Mouse (Mus musculus) limb, embryonic 11.5 days (tissue): ENCODE measurements around the gene Cer1. TPM values are rescaled to one million over a fixed set of nuclear protein-coding genes. Genes with fewer than 3 reads are reported as not detected.

Source experiments
- ATAC-seq: fragments of 200-750 bp; cut with Nextera tagmentation; 2 replicates; pipeline ENCODE4 v1.8.0; 2017; ENCODE audit warnings: low read depth; ENCODE audit not compliant: insufficient number of reproducible peaks, low FRiP score, low TSS enrichment
- DNase-seq: peaks from one replicate; pipeline ENCODE4 v3.0.0-alpha.2; 2015; ENCODE audit warnings: low spot score
- H3K27ac ChIP-seq: fragments of 300-500 bp; sonication (generic); replicated peaks from 2 replicates; pipeline ENCODE4 v1.5.1; 2014; ENCODE audit warnings: low read depth, mild to moderate bottlenecking, low read length
- H3K27me3 ChIP-seq: fragments of 300-500 bp; sonication (generic); 2 replicates; pipeline ENCODE4 v1.6.1; 2014; ENCODE audit warnings: mild to moderate bottlenecking, low read length, mixed read lengths; ENCODE audit not compliant: control insufficient read depth, insufficient read depth
- H3K36me3 ChIP-seq: fragments of 300-500 bp; sonication (generic); 2 replicates; pipeline ENCODE4 v1.6.1; 2014; ENCODE audit warnings: mild to moderate bottlenecking, low read length, moderate library complexity, mixed read lengths; ENCODE audit not compliant: control insufficient read depth, insufficient read depth
- H3K4me1 ChIP-seq: fragments of 300-500 bp; sonication (generic); 2 replicates; pipeline ENCODE4 v1.6.1; 2014; ENCODE audit warnings: low read length, mixed read lengths; ENCODE audit not compliant: control insufficient read depth, insufficient read depth
- H3K4me2 ChIP-seq: fragments of 300-500 bp; sonication (generic); 2 replicates; pipeline ENCODE4 v1.6.1; 2014; ENCODE audit warnings: low read depth, mild to moderate bottlenecking, moderate library complexity; ENCODE audit not compliant: severe bottlenecking
- H3K4me3 ChIP-seq: fragments of 300-500 bp; sonication (generic); 2 replicates; pipeline ENCODE4 v1.5.1; 2014; ENCODE audit warnings: low read depth, low read length
- H3K9ac ChIP-seq: fragments of 300-500 bp; sonication (generic); 2 replicates; pipeline ENCODE4 v1.6.1; 2014; ENCODE audit warnings: mild to moderate bottlenecking, low read length
- H3K9me3 ChIP-seq: fragments of 300-500 bp; sonication (generic); 2 replicates; pipeline ENCODE4 v1.6.1; 2016; ENCODE audit warnings: low read length; ENCODE audit not compliant: control insufficient read depth
- WGBS: fragments of 180-500 bp; shearing (Covaris S2); extraction: QIAGEN DNeasy Blood & Tissue Kit; methylation state at CpG from one replicate; pipeline ENCODE4 v1.1.7; 2014; 5-methylcytosine and 5-hydroxymethylcytosine counted together
- polyA plus RNA-seq: library from polyadenylated mRNA; unstranded; fragments of >200 nt; fragmentation: Nextera tagmentation; extraction: Ambion mirVana; gene quantifications from 2 replicates; pipeline ENCODE4 v1.2.1, GENCODE M21; 2014

Gene Cer1
- polyA plus RNA-seq, 1 experiment from 2014 or later, result 0.21 TPM

- H3K4me1 ChIP-seq, result no peaks in the 10 kb centered on the region
- H3K9ac ChIP-seq, result no peak overlapping the region
- H3K27me3 ChIP-seq, result no peaks in the 10 kb centered on the region
- no peaks in the 10 kb centered on the region for H3K36me3 ChIP-seq
- no peak overlapping the region for H3K27ac ChIP-seq
- no peak overlapping the region for H3K4me2 ChIP-seq
- WGBS, result 79% methylated on average over 6 of the region's 6 CpGs
- H3K9me3 ChIP-seq, result no peaks in the 10 kb centered on the region
- H3K4me3 ChIP-seq, result no peak overlapping the region
- ATAC-seq (no peak), DNase-seq (no peak)
Observed at GRCm38 (mm10) chr4:82870931-82871330, 14.0 kb downstream of the Cer1 start.

GRCm38 (mm10) chr4:82867731-82868445, 17.1 kb downstream of the Cer1 start:
- no peak overlapping the region for H3K4me3 ChIP-seq
- no peaks in the 10 kb centered on the region for H3K4me1 ChIP-seq
- no peak for DNase-seq
- no peaks in the 10 kb centered on the region for H3K36me3 ChIP-seq
- no peak overlapping the region for H3K27ac ChIP-seq
- no peaks in the 10 kb centered on the region for H3K9me3 ChIP-seq
- no peaks in the 10 kb centered on the region for H3K27me3 ChIP-seq
- no peak overlapping the region for H3K4me2 ChIP-seq
- WGBS, result 78% methylated on average over 5 of the region's 5 CpGs
- H3K9ac ChIP-seq, result no peak overlapping the region
- ATAC-seq, result no peak

GRCm38 (mm10) chr4:82867111-82867510, 17.8 kb downstream of the Cer1 start:
- 66% methylated on average over 4 of the region's 4 CpGs for WGBS
- no peak for ATAC-seq

GRCm38 (mm10) chr4:82864974-82865699, 19.8 kb downstream of the Cer1 start:
- ATAC-seq (no peak), DNase-seq (no peak)
- no peak overlapping the region for H3K9ac ChIP-seq
- WGBS, result 84% methylated on average over 8 of the region's 8 CpGs
- no peaks in the 10 kb centered on the region for H3K27me3 ChIP-seq
- H3K4me2 ChIP-seq, result no peak overlapping the region
- H3K36me3 ChIP-seq, result no peaks in the 10 kb centered on the region
- no peak overlapping the region for H3K4me3 ChIP-seq
- H3K27ac ChIP-seq, result no peak overlapping the region
- H3K4me1 ChIP-seq, result no peaks in the 10 kb centered on the region
- no peaks in the 10 kb centered on the region for H3K9me3 ChIP-seq

More at GRCm38 (mm10) chr4:82867111-82867510, 17.8 kb downstream of the Cer1 start:
- DNase-seq, result no peak
- Histone ChIP-seq H3K9me3 (no peaks in the 10 kb centered on the region), H3K9ac (no peak overlapping the region), H3K27ac (no peak overlapping the region), H3K4me2 (no peak overlapping the region), H3K36me3 (no peaks in the 10 kb centered on the region), H3K4me3 (no peak overlapping the region), H3K27me3 (no peaks in the 10 kb centered on the region), H3K4me1 (no peaks in the 10 kb centered on the region)

GRCm38 (mm10) chr4:82863316-82863715, 21.6 kb downstream of the Cer1 start:
- no peak overlapping the region for H3K27ac ChIP-seq
- no peak overlapping the region for H3K9ac ChIP-seq
- no peaks in the 10 kb centered on the region for H3K36me3 ChIP-seq
- no peak overlapping the region for H3K4me2 ChIP-seq
- WGBS, result 91% methylated on average over 8 of the region's 8 CpGs
- H3K9me3 ChIP-seq, result no peaks in the 10 kb centered on the region
- ATAC-seq (no peak), DNase-seq (no peak)
- no peaks in the 10 kb centered on the region for H3K27me3 ChIP-seq
- H3K4me1 ChIP-seq, result no peaks in the 10 kb centered on the region
- no peak overlapping the region for H3K4me3 ChIP-seq

- no peak for DNase-seq
- no peak for ATAC-seq
- WGBS, result 92% methylated on average over 2 of the region's 2 CpGs
- Histone ChIP-seq H3K4me2 (no peak overlapping the region), H3K9ac (no peak overlapping the region), H3K27ac (no peak overlapping the region), H3K4me1 (no peaks in the 10 kb centered on the region), H3K36me3 (no peaks in the 10 kb centered on the region), H3K4me3 (no peak overlapping the region), H3K27me3 (no peaks in the 10 kb centered on the region), H3K9me3 (no peaks in the 10 kb centered on the region)
Observed at GRCm38 (mm10) chr4:82861451-82861850, 23.5 kb downstream of the Cer1 start.

- DNase-seq, result no peak
- ATAC-seq, result no peak
- WGBS, result 47% methylated on average over 3 of the region's 3 CpGs
Observed at GRCm38 (mm10) chr4:82860566-82860965, 24.4 kb downstream of the Cer1 start.

GRCm38 (mm10) chr4:82859131-82860125, 25.5 kb downstream of the Cer1 start, which contains the start of gene Zdhhc21:
Gene Zdhhc21 (minus strand): TSS chr4:82859958.
- H3K9ac ChIP-seq, result peak within 1 kb of the TSS; percentile 88
- no peaks in the 10 kb centered on the region for H3K27me3 ChIP-seq
- DNase-seq, result peak; percentile 77
- ATAC-seq, result peak; percentile 87
- no peaks in the 10 kb centered on the region for H3K4me1 ChIP-seq
- no peaks in the 10 kb centered on the region for H3K9me3 ChIP-seq
- WGBS, result under 1% methylated on average over 72 of the region's 82 CpGs
- H3K27ac ChIP-seq, result peak within 1 kb of the TSS; percentile 30; the same call in 1 of the 2 replicates
- H3K36me3 ChIP-seq, result no peaks in the 10 kb centered on the region
- peak within 1 kb of the TSS; percentile 60 for H3K4me2 ChIP-seq
- peak within 1 kb of the TSS; percentile 80 for H3K4me3 ChIP-seq

More at GRCm38 (mm10) chr4:82860566-82860965, 24.4 kb downstream of the Cer1 start:
- Histone ChIP-seq H3K4me3 (no peak overlapping the region), H3K9ac (no peak overlapping the region), H3K36me3 (no peaks in the 10 kb centered on the region), H3K9me3 (no peaks in the 10 kb centered on the region), H3K4me2 (no peak overlapping the region), H3K4me1 (no peaks in the 10 kb centered on the region), H3K27ac (no peak overlapping the region), H3K27me3 (no peaks in the 10 kb centered on the region)
